In the genomic region with DNA sequence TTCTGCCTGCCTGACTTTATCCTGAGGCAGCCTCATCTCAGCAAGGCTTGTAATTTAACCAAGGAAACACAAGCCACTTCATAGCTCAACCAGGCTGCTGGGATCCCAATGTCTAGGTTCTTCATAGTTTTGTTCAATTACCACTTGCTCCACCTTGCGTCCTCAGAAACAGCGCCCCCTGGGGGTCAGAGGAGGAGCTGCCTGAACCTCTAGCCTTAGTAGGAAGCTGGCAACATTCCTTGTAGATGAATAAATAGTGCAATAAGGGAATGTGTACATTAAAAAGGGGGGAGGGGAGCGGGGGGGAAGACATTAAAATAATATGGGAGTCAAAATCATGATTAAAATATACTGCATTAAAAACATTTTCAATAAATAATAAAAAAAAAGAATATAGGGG, we compare ENCODE assay signal across 8 mouse cellular contexts. TPM values are rescaled to one million over a fixed set of nuclear protein-coding genes. Genes with fewer than 3 reads are reported as not detected.
DNase-seq lines count a peak whose midpoint lies in the region; TF ChIP-seq lines count a peak whose summit lies in the region.

No protein-coding gene starts in this region.

- TF ChIP-seq CTCF in cortical plate, adult 2 months (IDR thresholded peaks at IDR 0.05; ENCODE audit: extremely low read depth, insufficient read depth, low read length) = peak; percentile 46

- intact Hi-C loops in gastrocnemius, postnatal 36 days (cut with DNase I) = no loop called here

- no peak overlapping the region for H3K4me3 ChIP-seq in cortical plate, adult 2 months (ENCODE audit: insufficient read depth, low read length)

- TF ChIP-seq POLR2A in cortical plate, adult 2 months (IDR thresholded peaks at IDR 0.05; ENCODE audit: extremely low read depth, insufficient read depth, low read length) = no peak

- peaks cover 4% of the 10 kb centered on the region for H3K4me1 ChIP-seq in cortical plate, adult 2 months (ENCODE audit: control insufficient read depth, insufficient read depth, low read length)

- peak; percentile 42 for DNase-seq in gastrocnemius, postnatal 10 days
- no peak for DNase-seq in gastrocnemius, postnatal 36 days
- DNase-seq in right cerebral cortex, postnatal 14 days = peak; percentile 35
- DNase-seq in right cerebral cortex, adult 2 months (ENCODE audit: low spot score in 2 of 2) = no peak
- DNase-seq in mesoderm, embryonic 11.5 days (ENCODE audit: low read depth, low spot score) = peak; percentile 51
- no peak for DNase-seq in frontal cortex, postnatal 36 days (ENCODE audit: low spot score in 2 of 2)
- no peak for DNase-seq in frontal cortex, postnatal 25 days (ENCODE audit: low spot score in 2 of 2)

- no peak overlapping the region for H3K27ac ChIP-seq in cortical plate, adult 2 months (ENCODE audit: insufficient read depth, low read length)

RNA-seq across cellular contexts. Expression of a gene that starts 14.7 kb away (rescaled TPM):
- under 1 TPM; 0.33 to 0.43 TPM for total RNA-seq in gastrocnemius, postnatal 10 days (2021)
- total RNA-seq in gastrocnemius, postnatal 36 days (2021) = under 1 TPM; 0.15 to 0.28 TPM
- 7.1 and 7.5 TPM in 2 replicates for polyA plus RNA-seq in cortical plate, adult 2 months (2012; rRNA removed)

Comparison
In these comparisons a context has a peak if more than half of its experiments do, and no peak if none do; other contexts are left out.
1. DNase-seq: peak in gastrocnemius, postnatal 10 days (single experiment), right cerebral cortex, postnatal 14 days (single experiment) and mesoderm, embryonic 11.5 days (single experiment); none in gastrocnemius, postnatal 36 days (0 of 2), right cerebral cortex, adult 2 months (0 of 2), frontal cortex, postnatal 36 days (0 of 2) and frontal cortex, postnatal 25 days (0 of 2).